Mouse (Mus musculus) CH12.LX (cell line): ENCODE measurements at regions not wholly inside any gene's neighbourhood (a gene's known extent, or its start where the extent isn't known, plus 50 kb on each side); places are given as distances from the start of the nearest gene placed in this dataset.

ENCODE experiments used
- DNase-seq: peaks from one replicate; pipeline ENCODE4 v3.0.0-alpha.2; 2013; ENCODE audit errors: extremely low read depth
- H3K27ac ChIP-seq: 2 replicates; pipeline ENCODE4 v1.5.1; 2012; ENCODE audit warnings: low read depth, mild to moderate bottlenecking, control low read depth, moderate library complexity; ENCODE audit not compliant: insufficient read depth
- H3K27me3 ChIP-seq: replicated peaks from 2 replicates; pipeline ENCODE3; 2012; ENCODE audit warnings: inconsistent platforms
- H3K36me3 ChIP-seq, 2 experiments: replicated peaks in 1 of 2; 2 replicates each; pipeline versions ENCODE3 to v1.6.1; 2012; ENCODE audit warnings: inconsistent platforms in 1 of 2, low read length in 1 of 2, mild to moderate bottlenecking in 1 of 2, mixed read lengths in 1 of 2, moderate library complexity in 1 of 2; ENCODE audit not compliant: control insufficient read depth in 1 of 2, insufficient read depth in 1 of 2
- H3K4me1 ChIP-seq, 2 experiments: 2 replicates each; pipeline ENCODE4 v1.6.1; 2012; ENCODE audit warnings: inconsistent platforms in 1 of 2, moderate library complexity in 1 of 2; ENCODE audit not compliant: insufficient read depth in 2 of 2, control insufficient read depth in 1 of 2
- H3K4me2 ChIP-seq: 2 replicates; pipeline ENCODE4 v1.6.1; 2012; ENCODE audit warnings: low read depth, mild to moderate bottlenecking, control low read depth; ENCODE audit not compliant: poor library complexity, insufficient read depth, severe bottlenecking
- H3K4me3 ChIP-seq, 3 experiments: fragments of 150-350 bp in 1 of 3; sonication (generic) in 1 of 3; replicated peaks in 1 of 3; 2 replicates each; pipeline versions ENCODE3 to v1.5.1; 2011 to 2012; ENCODE audit warnings: low read depth in 2 of 3, low read length in 2 of 3, mild to moderate bottlenecking in 2 of 3, moderate library complexity in 2 of 3, control low read depth in 1 of 3, improper control_type of control experiment in 1 of 3, inconsistent platforms in 1 of 3, mixed read lengths in 1 of 3; ENCODE audit not compliant: poor library complexity in 1 of 3
- H3K79me2 ChIP-seq: replicated peaks from 2 replicates; pipeline ENCODE4 v1.6.1; 2012; ENCODE audit warnings: mild to moderate bottlenecking, moderate library complexity; ENCODE audit not compliant: control insufficient read depth, poor library complexity, insufficient read depth, severe bottlenecking; ENCODE audit errors: extremely low read depth
- H3K9ac ChIP-seq: 2 replicates; pipeline ENCODE4 v1.6.1; 2012; ENCODE audit warnings: low read depth, mild to moderate bottlenecking, control low read depth, moderate library complexity; ENCODE audit not compliant: insufficient read depth
- H3K9me3 ChIP-seq: replicated peaks from 2 replicates; pipeline ENCODE3; 2012; ENCODE audit warnings: low read length, inconsistent platforms, mixed read lengths
- CHD2 ChIP-seq: IDR thresholded peaks from 2 replicates; pipeline ENCODE4 v1.6.1; 2011; ENCODE audit warnings: low read length, improper control_type of control experiment
- E2F4 ChIP-seq: IDR thresholded peaks from 2 replicates; pipeline ENCODE4 v1.6.1; 2011; ENCODE audit warnings: low read depth, low read length, improper control_type of control experiment; ENCODE audit not compliant: insufficient replicate concordance
- EP300 ChIP-seq: IDR thresholded peaks from 2 replicates; pipeline ENCODE4 v1.6.1; 2011; ENCODE audit warnings: low read length, improper control_type of control experiment
- ETS1 ChIP-seq: conservative IDR thresholded peaks from 2 replicates; pipeline ENCODE4 v1.6.1; 2012; ENCODE audit warnings: low read depth, mild to moderate bottlenecking, inconsistent platforms, low read length, improper control_type of control experiment, moderate library complexity
- HCFC1 ChIP-seq: IDR thresholded peaks from 2 replicates; pipeline ENCODE4 v1.6.1; 2012; ENCODE audit warnings: low read depth, mild to moderate bottlenecking, inconsistent platforms, low read length, improper control_type of control experiment
- IRF4 ChIP-seq: IDR thresholded peaks from 2 replicates; pipeline ENCODE4 v1.6.1; 2014; ENCODE audit warnings: low read depth, mild to moderate bottlenecking, inconsistent platforms, low read length, improper control_type of control experiment
- JUND ChIP-seq: conservative IDR thresholded peaks from 2 replicates; pipeline ENCODE4 v1.6.1; 2011; ENCODE audit warnings: low read depth, low read length, improper control_type of control experiment
- MEF2A ChIP-seq: IDR thresholded peaks from 2 replicates; pipeline ENCODE4 v1.6.1; 2014; ENCODE audit warnings: low read depth, mild to moderate bottlenecking, inconsistent platforms, low read length, improper control_type of control experiment, borderline replicate concordance
- MYC ChIP-seq: IDR thresholded peaks from 2 replicates; pipeline ENCODE4 v1.6.1; 2011; ENCODE audit warnings: low read depth, mild to moderate bottlenecking, improper control_type of control experiment, low read length
- NELFE ChIP-seq: IDR thresholded peaks from 2 replicates; pipeline ENCODE4 v1.6.1; 2011; ENCODE audit warnings: low read depth, low read length, improper control_type of control experiment
- POLR2A ChIP-seq: IDR thresholded peaks from 2 replicates; pipeline ENCODE4 v1.6.1; 2011; ENCODE audit warnings: low read depth, mild to moderate bottlenecking, improper control_type of control experiment, low read length
- POLR2AphosphoS2 ChIP-seq: IDR thresholded peaks from 2 replicates; pipeline ENCODE4 v1.6.1; 2011; ENCODE audit warnings: low read depth, low read length, improper control_type of control experiment
- RAD21 ChIP-seq: IDR thresholded peaks from 2 replicates; pipeline ENCODE4 v1.6.1; 2011; ENCODE audit warnings: low read depth, mild to moderate bottlenecking, low read length, improper control_type of control experiment, moderate library complexity
- TCF12 ChIP-seq: IDR thresholded peaks from 2 replicates; pipeline ENCODE4 v1.6.1; 2014; ENCODE audit warnings: low read depth, mild to moderate bottlenecking, inconsistent platforms, low read length, improper control_type of control experiment
- ZNF384 ChIP-seq: IDR thresholded peaks from 2 replicates; pipeline ENCODE4 v1.6.1; 2012; ENCODE audit warnings: low read depth, low read length, improper control_type of control experiment, inconsistent platforms
- dilution Hi-C: fragments of 300-500 bp; cut with MboI; formaldehyde crosslinking; loops from 2 replicates; pipeline ENCODE4 v1.14.3; 2020; ENCODE audit warnings: low sequenced_read_pairs; ENCODE audit not compliant: extremely low pct_unique_long_range_greater_than_20kb, extremely low pct_ligation_motif_present
- in situ Hi-C: fragments of 300-500 bp; cut with MboI; formaldehyde crosslinking; loops from 3 replicates; pipeline ENCODE4 v1.14.3; 2019; ENCODE audit warnings: low sequenced_read_pairs, low pct_ligation_motif_present, low pct_unique_long_range_greater_than_20kb, mixed read lengths

DNA sequence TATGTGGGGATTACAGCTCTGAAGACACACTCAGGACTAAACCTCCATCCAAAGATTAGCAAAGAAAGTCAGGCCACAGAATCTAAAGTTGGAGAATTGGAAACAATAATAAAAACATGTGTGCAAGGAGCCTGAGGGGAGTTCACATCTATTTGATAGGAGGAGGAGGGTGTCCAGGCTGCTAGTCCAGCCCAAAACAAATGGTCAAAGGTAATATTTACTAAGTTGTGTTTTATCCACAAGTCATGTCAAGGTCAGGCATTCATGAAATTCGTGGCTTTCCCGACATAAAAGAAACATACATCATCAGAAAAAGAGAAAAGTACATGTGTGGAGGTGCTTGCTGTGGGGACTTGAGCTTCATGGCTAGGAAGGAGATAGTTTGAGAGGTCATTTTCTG lies 56.2 kb upstream of the Zranb2 start:
- in situ Hi-C loops: no loop called here
- dilution Hi-C loops: no loop called here
- TF ChIP-seq POLR2A: no peak
- no peak for TF ChIP-seq TCF12
- no peak for TF ChIP-seq ZNF384
- TF ChIP-seq EP300: no peak
- TF ChIP-seq CHD2: no peak
- no peak for TF ChIP-seq JUND
- no peak for TF ChIP-seq RAD21
- TF ChIP-seq ETS1: no peak
- TF ChIP-seq NELFE: no peak
- no peak for TF ChIP-seq POLR2AphosphoS2
- TF ChIP-seq MEF2A: no peak
- no peak for TF ChIP-seq E2F4
- no peak for TF ChIP-seq MYC
- TF ChIP-seq IRF4: no peak
- no peak for TF ChIP-seq HCFC1

More for the DNA sequence above, 56.2 kb upstream of the Zranb2 start:
- Histone ChIP-seq H3K27me3 (no peaks in the 10 kb centered on the region), H3K4me2 (no peak overlapping the region), H3K9me3 (no peaks in the 10 kb centered on the region), H3K9ac (no peak overlapping the region), H3K79me2 (no peaks in the 10 kb centered on the region), H3K4me3 (no peak overlapping the region), H3K4me1 (peaks cover 0 to 5% of the 10 kb centered on the region in 2 experiments; a peak in 1 of 4 replicates), H3K27ac (no peak overlapping the region), H3K36me3 (no peaks in the 10 kb centered on the region)
- no peak for DNase-seq
